Mouse (Mus musculus) hematopoietic stem cell, adult 5-6 weeks (primary cell): Measurements from ENCODE around the gene Hs6st2. TPM values are rescaled to one million over a fixed set of nuclear protein-coding genes. Genes with fewer than 3 reads are reported as not detected.

ENCODE experiments used
- ATAC-seq, 2 experiments: fragments of 125-278 bp in 1 of 2; replicated peaks in 1 of 2; 2 replicates each; pipeline ENCODE4 v1.8.0; 2016 to 2017; ENCODE audit warnings: inconsistent platforms in 2 of 2, mild to moderate bottlenecking in 2 of 2, moderate number of reproducible peaks in 2 of 2, low read depth in 1 of 2, moderate TSS enrichment in 1 of 2; ENCODE audit not compliant: low FRiP score in 2 of 2, poor library complexity in 2 of 2, severe bottlenecking in 2 of 2, insufficient read depth in 1 of 2, low TSS enrichment in 1 of 2
- total RNA-seq: library from RNA; stranded (forward); fragments of 172-1452, 232-1000 nt; gene quantifications from 2 replicates; pipeline ENCODE4 v1.2.3, GENCODE M21; 2017

The Hs6st2 gene
- total RNA-seq, 1 experiment from 2014 or later: 0.40 TPM

- ATAC-seq: no peak
Observed at GRCm38 (mm10) chrX:51443366-51443765, 238.3 kb downstream of the Hs6st2 start.

- no peak for ATAC-seq
Observed at GRCm38 (mm10) chrX:51431706-51432105, 249.9 kb downstream of the Hs6st2 start.

- ATAC-seq: no peak
Observed at GRCm38 (mm10) chrX:51425031-51425430, 256.6 kb downstream of the Hs6st2 start.

GRCm38 (mm10) chrX:51410289-51410688, 271.4 kb downstream of the Hs6st2 start:
- ATAC-seq: no peak

- ATAC-seq: peak; percentile 59 to 71
Observed at GRCm38 (mm10) chrX:51397457-51397856, 284.2 kb downstream of the Hs6st2 start.

GRCm38 (mm10) chrX:51374670-51375069, 307.0 kb downstream of the Hs6st2 start:
- peak; percentile 37 to 60; a peak in 2 of 4 replicates for ATAC-seq

- no peak for ATAC-seq
Observed at GRCm38 (mm10) chrX:51372477-51373239, 309.0 kb downstream of the Hs6st2 start.

GRCm38 (mm10) chrX:51349682-51350081, 332.0 kb downstream of the Hs6st2 start:
- ATAC-seq: no peak

- no peak for ATAC-seq
Observed at GRCm38 (mm10) chrX:51343595-51343994, 338.1 kb downstream of the Hs6st2 start.

Other genes with a start within 250 kb of the Hs6st2 start
- not detected in 2 replicates for gene Usp26, start 119.4 kb upstream of the Hs6st2 start, total RNA-seq